Mouse (Mus musculus) adrenal gland, postnatal 25 days (tissue): ENCODE results near the gene Krt71. TPM values are rescaled to one million over a fixed set of nuclear protein-coding genes. Genes with fewer than 3 reads are reported as not detected.

ENCODE experiments used
- DNase-seq: peaks from one replicate; pipeline ENCODE4 v3.0.0; 2021; ENCODE audit warnings: mixed read lengths
- microRNA-seq, 2 experiments: library from miRNA; unstranded; fragments of <30 nt; microRNA quantifications; one replicate each; pipeline ENCODE4 v1.2.0; 2021
- total RNA-seq: library from RNA; stranded (reverse); gene quantifications from 2 replicates; pipeline ENCODE4 v1.2.3, GENCODE M21; 2021

The Krt71 gene
- total RNA-seq, 1 experiment from 2014 or later: not detected

- DNase-seq: no peak
These were observed 54.7 kb downstream of the Krt71 start for GRCm38 (mm10) chr15:101688161-101688560.

Small RNAs within 50 kb of the gene (microRNA-seq; reads per million reads assigned to microRNA genes)
- 0 reads per million in 2 experiments for gene Gm44323
- gene Gm44342: 0 reads per million in 2 experiments

Other genes starting within 250 kb of the Krt71 start
- gene Gm49425, start 225.8 kb downstream of the Krt71 start, total RNA-seq: not detected in 2 replicates
- gene Krt84, start 210.3 kb downstream of the Krt71 start, total RNA-seq: not detected in 2 replicates
- not detected in 2 replicates for gene Krt82, start 192.4 kb downstream of the Krt71 start, total RNA-seq
- not detected in 2 replicates for gene Krt90, start 180.2 kb downstream of the Krt71 start, total RNA-seq
- not detected in 2 replicates for gene Krt75, start 169.2 kb downstream of the Krt71 start, total RNA-seq
- gene Gm5414, start 114.9 kb downstream of the Krt71 start, total RNA-seq: not detected in 2 replicates
- not detected in 2 replicates for gene Gm5478, start 95.7 kb downstream of the Krt71 start, total RNA-seq
- gene Krt6b, start 62.8 kb downstream of the Krt71 start, total RNA-seq: not detected in 2 replicates
- gene Krt6a, start 48.8 kb downstream of the Krt71 start, total RNA-seq: not detected in 2 replicates
- not detected in 2 replicates for gene Krt5, start 30.2 kb downstream of the Krt71 start, total RNA-seq
- not detected in 2 replicates for gene Krt72, start 43.4 kb upstream of the Krt71 start, total RNA-seq
- not detected in 2 replicates for gene Krt73, start 59.2 kb upstream of the Krt71 start, total RNA-seq
- gene Krt2, start 75.1 kb upstream of the Krt71 start, total RNA-seq: not detected in 2 replicates
- gene Krt1, start 107.7 kb upstream of the Krt71 start, total RNA-seq: 0.15 and 0.48 TPM in 2 replicates
- not detected in 2 replicates for gene Krt77, start 126.6 kb upstream of the Krt71 start, total RNA-seq
- gene Krt76, start 149.8 kb upstream of the Krt71 start, total RNA-seq: not detected in 2 replicates
- not detected in 2 replicates for gene Krt4, start 181.6 kb upstream of the Krt71 start, total RNA-seq
- gene Krt79, start 197.2 kb upstream of the Krt71 start, total RNA-seq: 0.57 and 0.76 TPM in 2 replicates
- gene Krt78, start 211.2 kb upstream of the Krt71 start, total RNA-seq: not detected in 2 replicates